Mouse (Mus musculus) kidney, postnatal 25 days (tissue): ENCODE data around the gene 1700003F12Rik.

Experiments
- DNase-seq, 2 experiments: peaks; one replicate each; pipeline ENCODE4 v3.0.0; 2021; ENCODE audit warnings: mixed read lengths in 2 of 2

The 1700003F12Rik gene

DNA sequence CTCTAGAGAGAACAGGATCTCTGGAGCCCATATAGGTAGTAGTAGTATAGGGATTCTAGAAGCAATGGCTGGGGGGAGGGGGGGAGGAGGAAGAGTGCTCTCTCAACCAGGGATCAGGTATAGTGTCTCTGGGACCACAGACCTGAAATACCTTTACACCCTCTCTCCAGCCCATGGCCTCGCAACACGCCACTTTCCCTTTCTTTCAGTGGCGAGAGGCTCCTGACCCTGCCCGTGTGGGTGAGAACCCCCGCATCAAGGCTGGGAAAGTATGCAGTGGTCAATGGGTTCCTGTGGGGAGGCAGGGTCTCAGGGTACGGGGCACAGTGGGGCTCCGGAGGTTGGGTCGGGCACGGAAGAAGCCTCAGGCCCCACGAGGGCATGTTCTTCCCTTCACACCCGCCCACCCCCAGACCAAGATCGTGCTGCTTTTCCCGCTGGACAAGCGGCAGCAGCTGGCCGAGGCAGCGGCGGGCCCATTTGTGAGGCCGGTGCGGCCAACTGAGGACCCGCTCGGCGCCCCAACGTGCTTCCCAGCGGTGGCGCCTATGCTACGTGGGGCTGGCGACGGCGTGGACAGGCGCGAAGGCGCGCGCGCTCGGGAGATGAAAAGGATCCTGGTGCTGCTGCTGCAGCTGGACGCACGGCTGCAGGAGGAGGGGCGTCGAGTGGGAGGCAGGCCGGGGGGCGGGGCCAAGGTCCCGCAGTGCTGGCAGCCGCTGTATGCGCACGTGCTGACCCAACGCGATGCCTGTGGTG is 2.4 kb downstream of the 1700003F12Rik start:
- DNase-seq: peak; percentile 69 to 83

DNA sequence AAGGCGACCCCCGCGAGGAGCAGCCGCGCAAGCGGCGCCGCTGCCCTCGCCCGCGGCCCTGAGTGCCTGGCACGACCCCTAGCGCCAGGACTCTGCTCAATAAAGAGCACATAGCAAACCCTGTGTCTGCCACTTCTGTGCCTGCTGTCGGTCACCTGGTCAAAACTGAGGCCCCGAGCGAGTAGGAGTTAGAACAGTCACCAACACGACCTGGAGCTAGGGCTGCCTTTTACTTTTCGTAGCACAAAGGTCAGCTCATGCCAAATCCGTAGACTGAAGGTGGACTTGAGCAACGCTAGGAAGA is 3.0 kb downstream of the 1700003F12Rik start:
- DNase-seq: no peak

DNA sequence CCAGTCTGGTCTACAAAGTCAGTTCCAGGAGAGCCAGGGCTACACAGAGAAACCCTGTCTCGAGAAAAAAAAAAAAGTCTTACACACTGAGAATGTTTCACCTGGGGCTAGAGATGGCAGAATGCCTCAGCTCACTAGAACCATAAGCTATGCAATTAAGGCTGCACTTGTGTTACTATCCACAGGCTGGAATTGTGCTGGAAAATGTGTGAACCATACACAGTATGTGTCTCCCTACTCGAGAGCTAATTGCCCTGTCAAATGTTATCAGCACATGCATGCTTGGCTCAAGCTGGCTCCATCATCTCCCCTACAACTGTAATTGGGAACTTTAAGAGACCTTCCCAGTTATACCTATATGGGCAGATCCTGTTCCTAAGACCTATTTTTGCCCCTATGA is 4.1 kb downstream of the 1700003F12Rik start:
- no peak for DNase-seq

DNA sequence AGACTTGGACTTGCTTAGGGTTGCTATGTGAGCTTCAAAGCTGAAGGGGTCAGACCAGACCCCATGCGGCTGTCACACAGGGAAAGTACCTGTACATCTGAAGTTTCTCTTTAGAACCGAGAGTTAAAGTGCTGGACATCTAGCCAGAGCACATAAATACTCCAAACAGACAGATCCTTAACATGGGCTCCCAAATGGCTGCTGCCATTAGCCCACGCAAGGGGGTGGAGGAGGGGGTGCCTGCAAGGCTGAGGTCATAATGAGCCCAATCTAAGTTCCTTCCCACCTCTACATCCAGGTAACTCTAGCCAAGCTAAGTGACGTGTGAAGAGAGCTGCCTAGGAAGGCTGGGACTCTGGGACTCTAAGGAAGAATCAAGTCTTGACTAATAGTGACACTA is 4.6 kb downstream of the 1700003F12Rik start, which contains the start of gene Actl10:
Gene Actl10 (plus strand): TSS at position 301 of the 400 bp plus-strand sequence.
- no peak for DNase-seq

DNA sequence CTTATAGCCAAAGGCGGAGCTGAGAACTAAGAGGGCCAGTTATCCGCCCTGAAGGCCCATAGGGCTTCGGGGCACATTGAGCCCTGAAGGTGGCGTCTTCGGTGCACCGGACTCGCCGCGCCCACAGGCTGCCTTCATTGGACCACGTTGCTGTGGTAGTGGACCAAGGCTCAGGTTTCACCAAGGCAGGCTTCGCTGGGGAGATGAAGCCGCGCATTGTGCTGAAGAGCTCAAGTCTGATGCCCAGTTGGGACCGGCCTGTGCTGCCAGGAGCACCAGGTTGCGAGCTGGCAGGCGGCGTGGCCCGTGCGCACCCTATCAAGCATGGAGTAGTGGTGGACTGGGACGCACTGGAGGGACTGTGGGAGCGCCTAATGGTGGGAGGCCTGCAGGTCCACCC is 5.0 kb downstream of the 1700003F12Rik start:
- no peak for DNase-seq

DNA sequence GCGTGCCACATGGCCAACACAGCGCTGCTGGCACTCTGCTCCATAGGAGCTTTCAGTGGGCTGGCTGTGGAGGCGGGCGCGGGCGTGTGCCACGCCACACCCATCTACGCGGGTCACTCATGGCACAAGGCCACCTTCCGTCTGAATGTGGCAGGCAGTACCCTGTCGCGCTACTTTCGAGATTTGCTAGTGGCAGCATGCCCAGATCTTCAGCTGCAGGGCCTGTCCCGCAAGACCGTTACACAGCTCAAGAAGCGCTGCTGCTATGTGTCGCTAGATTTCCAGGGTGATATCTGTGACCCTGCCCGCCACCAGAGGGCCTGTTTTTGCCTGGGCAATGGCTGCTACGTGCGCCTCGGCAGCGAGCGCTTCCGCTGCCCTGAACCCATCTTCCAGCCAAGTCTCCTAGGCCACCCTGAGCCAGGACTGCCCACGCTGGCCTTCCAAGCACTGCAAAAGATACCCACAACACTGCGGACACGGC is 5.6 kb downstream of the 1700003F12Rik start:
- DNase-seq: peak; percentile 72 to 79

DNA sequence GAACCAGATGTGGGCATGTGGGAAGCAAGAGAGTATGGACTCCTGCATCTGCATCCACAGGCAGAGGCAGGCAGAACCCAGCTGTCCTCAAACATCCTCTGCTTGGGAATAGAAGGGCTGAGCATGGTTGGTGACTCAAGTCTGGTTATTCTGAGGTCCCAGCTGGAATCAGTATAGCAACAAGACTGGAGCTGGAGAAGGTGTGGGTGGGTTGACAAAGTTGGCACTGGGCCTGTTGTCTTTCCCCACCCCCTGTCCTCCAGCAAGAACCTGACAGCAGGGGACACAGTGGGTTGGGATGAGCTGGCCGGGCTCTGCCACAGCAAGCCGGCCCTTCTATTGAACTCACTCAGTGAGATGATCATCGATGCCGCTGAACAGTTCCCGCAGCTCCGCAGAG is 8.3 kb downstream of the 1700003F12Rik start:
- no peak for DNase-seq

DNA sequence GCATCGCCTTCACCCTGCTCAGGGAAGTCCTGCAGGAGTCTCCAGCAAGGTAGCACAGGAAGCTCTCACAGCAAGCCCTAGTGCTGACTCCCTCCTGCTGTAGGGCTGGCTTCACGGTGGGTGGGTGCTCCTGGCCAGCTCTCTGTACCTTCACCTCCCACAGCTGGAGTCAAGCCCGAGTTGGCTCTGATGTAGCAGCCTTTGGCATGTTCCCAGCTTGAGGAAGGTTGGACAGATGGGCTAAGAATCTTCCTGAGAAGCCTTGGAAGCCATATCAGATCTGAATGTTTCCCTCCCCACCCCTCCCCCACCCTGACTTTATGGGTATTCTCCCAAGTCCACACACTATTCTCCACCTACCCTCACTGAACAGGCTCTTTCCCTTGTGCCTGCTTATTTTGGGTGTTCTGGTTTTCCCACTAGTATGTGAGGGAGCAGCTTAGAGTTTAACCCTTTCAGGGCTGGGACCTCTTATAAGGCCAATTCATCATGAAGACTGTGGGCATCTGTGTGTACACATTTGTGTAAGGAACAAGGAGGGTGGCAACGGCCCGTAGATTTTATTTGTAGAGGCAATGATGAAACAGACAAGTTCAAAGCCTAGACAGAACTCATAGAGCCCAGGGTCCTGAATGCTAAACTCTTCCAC is 10.4 kb downstream of the 1700003F12Rik start:
- DNase-seq: peak; percentile 46 to 73

DNA sequence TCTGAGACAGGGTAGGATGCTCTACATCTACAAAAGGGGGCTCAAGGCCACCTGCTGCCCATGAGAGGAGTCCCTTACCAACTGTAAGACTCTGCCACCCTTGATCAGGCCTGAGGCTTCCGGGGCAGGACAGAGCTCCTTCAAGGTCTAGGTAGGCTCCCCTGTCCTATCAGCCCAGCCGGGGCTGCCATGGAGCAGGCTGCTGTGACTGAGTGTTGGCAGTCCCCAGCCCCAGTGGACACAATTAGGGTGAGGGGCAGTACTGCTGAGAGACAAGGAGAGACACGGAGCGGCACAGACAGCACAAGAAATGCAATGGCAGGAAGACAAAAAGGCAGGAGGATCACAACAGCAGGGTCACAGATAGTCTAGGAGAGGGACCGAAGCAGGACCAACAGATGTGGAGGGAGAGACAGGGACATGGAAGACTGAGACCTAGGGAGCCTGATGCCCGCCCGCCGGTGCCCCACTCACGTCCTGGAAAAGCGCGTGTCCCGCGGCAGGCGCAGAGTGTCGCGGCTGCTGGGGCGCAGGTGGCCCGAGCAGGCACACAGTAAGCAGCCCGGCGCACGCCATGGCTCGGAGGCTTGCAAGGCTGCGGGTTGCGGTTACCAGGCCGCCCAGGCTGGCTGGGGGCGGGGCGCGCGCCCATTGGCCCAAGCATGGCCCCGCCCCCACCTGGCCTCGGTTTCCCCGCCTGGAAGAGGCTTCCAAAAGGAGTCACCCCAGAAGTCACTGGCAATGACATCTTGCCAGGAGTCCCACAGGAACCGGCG is 11.6 kb downstream of the 1700003F12Rik start, which contains the start of gene Necab3:
Gene Necab3 (minus strand): TSS at position 627 of the 776 bp plus-strand sequence.
- DNase-seq: peak in 1 of 2 experiments; percentile 33

DNA sequence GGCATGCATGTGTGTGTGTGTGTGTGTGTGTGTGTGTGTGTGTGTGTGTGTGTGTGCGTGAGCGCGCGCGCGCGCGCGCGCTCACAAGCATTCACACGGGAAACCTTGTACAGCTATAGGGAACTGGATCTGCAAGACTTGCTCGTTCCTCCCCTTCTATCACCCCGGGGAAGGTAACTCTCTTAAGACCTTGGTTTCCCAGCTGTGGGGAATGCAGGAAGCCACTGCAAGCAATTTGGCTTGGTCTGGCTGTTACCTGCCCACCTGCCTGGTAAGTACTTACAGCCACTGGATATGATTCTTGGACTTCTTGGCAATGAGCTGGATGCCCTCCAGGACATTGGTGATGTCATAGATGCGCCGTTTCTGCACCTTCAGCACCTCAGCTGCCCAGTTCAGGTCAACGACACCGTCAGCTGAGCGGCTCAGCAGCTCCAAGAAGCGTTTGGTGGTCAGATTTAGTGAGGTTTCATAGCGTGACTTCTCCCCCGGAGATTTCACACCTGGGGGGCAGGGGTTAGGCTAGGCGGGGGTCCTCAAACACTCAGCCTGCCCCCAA is 16.8 kb downstream of the 1700003F12Rik start:
- peak; percentile 75 to 88 for DNase-seq

DNA sequence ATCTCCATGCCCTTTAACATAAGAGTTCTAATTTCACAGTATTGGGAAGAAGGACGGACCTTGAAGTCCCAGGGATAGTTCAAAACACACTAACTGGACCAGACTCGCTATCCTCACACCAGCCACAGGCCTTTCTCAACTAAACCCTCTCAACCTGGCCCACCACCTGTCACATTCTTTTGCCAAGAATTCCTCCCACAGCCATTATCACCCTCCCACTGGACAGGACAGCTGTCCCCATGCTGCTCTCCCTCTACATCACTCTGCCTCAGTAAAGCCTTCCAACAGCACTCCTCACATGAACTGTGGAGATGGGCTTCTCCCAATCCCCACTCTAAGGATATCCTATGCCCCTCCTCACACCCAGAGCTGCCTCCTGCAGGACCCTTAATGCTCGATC is 18.7 kb downstream of the 1700003F12Rik start:
- no peak for DNase-seq

DNA sequence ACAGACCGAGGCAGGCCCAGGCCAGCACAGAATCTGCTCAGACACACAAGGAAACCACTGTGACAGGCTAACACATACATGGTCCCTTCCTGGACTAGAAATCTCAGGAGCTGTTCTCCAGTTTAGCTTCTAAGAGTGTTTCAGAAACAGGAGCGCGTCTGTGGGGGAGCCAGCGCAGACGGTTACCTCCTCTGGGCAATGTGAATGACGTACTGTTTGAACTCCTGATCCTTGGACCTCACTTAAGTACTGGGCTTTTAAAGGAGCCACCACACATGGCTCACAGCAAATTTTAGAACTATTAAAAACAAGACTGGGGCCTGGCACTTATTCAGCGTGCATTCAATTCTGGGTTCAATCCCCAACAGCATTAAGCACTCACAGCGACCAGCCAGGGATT is 19.8 kb downstream of the 1700003F12Rik start:
- DNase-seq: peak; percentile 42 to 68

DNA sequence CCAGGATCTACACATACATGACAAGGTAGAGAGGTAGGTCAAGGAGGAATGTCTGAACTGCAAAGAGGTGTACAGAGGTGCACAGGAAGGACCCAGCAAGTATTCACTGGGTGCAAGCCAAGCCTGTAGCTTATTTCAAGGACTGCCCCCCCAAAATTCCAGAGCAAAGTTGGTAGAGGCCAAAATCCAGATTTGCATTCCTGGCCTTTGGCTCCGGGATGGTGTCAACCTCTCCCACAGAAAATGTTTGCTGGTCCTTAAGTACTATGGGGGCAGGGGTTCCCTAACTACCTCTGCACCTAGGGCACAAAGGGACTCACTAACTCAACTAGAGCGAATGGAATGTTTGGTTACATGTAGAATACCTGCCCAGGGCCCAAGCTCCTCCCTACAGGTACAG is 20.9 kb downstream of the 1700003F12Rik start:
- DNase-seq: no peak

DNA sequence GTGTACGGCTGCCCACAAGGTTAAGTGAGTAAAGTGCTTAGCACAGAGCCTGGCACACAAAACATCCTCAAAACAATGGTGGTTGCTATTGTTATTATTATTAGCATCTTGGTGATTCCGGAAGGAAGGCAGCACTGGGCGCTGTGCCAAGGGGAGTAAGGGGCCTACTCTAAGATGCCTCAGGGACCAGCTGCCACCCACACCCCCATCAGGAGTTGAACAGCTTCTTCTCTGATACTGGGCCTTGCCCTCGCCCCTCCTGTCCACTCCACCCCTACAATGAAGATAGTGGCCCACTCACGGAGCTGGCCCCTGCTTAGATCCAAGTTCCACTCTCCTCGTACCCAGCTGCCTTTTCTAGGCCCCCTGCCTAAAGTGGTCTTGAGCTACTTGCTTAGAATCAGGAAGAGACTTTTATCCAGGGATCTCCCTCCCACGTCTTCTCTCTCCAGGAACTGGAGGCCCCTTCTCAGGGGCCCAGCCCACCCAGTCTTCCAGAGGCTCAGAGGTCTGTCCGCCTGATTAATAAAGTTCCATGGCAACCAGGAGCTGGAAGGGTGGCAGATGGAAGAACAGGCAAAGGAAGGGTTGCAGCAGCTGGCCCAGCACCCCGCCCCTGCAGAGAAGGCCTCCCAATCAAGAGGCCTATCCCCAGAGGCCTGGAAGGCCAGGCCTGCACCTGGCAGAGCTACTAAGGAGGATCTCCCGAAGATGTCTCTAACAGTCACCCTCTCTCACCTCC is 21.6 kb downstream of the 1700003F12Rik start:
- DNase-seq: no peak

DNA sequence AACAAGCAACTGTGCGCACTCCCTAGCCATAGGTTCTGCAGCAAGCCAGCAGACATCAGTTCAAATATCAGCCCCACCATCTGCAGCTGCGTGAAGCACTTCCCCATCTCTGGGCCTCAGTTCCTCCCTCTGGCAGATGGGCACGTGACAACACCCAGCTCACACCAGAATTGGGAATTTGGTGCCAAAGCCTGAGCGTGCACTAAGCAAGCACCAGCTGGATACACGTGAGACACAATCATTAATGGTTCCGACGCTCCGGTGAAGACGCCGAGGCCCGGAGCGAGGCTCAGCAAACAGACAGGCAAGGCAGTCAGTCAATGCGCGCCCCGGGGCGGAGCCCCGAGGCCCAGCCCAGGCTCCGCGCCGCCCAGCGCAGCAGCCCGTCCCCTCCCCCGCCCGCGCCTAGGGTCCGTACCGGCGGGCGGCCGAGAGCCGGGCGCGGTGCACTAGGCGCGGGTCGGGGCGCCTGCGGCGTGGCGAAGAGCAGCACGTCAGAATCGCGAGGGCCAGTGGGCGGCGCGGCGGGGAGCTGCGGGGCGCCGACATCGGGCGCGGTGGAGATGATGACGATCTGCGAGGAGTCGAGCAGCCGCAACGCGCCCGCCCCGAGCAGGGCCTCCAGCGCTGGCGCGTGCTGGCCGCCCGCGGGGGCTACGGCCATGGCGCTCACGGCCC is 22.3 kb downstream of the 1700003F12Rik start:
- peak; percentile 63 to 80 for DNase-seq

DNA sequence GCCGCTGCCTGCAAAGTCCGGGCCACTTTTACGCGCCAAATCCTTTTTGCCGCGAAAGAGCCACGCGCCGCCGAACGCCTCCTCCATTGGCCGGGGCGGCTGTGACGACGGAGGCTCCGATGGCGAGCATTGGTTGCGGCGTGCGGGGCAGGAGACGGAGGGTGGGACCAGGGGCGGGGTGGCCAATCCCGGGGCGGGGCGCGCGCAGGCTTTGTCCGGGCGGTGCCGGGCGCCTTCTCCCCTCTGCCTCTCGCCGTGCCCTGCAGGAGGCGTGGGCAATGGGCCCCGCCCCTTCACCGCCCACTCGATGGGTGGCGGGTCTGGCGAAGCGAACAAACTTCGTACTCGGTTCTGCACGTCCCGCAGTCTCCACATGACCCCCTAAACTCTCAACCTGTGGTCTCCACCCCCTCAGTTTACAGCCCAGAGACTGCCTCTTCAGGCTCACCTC is 23.0 kb downstream of the 1700003F12Rik start, which contains the start of gene E2f1:
Gene E2f1 (minus strand): TSS at position 57 of the 451 bp plus-strand sequence.
- peak; percentile 95 to 98 for DNase-seq

DNA sequence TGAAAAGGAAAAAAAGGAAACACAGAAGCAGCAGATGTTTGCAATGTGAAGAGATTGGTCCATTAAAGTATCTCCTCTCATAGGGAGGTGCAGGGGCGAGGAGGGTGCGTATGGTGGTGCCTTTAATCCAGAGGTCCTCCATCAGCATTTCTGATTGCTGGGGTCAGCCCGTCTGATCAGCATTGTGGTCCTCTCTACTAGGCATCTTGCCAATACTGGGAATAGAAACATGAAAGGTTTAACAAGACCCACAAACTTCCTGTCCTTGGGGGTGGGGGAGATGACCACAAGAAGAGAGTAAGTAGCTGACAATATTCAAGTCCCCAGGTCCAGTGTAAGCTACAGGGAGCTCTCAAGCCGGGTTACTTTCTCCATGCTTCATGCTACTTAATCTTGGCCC is 23.8 kb downstream of the 1700003F12Rik start:
- no peak for DNase-seq

DNA sequence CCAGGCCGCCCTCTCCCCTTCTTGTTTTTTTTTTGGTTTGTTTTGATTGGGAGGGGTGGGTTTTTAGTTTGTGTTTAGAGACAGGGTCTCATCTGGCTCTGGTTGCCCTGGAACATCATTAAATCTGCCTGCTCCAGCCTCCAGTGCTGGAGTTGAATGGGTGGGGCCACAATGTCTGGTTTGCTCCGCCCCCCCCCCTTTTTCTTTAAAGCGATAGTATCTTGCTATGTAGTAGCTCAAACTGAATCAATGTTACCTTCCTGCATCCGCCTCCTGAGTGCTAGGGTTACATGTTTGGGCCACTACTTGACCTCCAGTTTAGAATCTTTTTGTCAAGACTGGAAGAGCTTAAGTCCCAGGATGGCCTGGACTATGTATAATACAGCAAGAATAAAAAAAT is 24.4 kb downstream of the 1700003F12Rik start:
- DNase-seq: no peak

DNA sequence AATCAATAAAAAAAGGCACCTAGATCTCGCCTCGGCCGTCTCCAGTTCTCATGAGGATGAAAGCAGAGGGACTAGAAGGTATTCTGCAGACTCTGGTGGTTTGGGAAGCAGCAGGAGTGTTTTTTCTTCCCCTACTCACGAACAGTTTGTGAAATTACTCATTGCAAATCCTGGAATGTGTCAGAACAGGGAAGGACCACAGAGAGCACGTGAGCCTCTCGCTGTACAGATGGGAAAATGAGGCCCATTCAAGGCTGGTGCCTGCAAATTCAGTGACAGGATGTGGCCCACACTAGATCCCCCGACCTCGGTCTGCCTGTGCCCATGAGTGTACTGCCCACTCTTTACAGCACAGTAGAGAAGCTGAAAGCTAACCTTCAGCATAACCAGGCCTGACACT is 25.1 kb downstream of the 1700003F12Rik start:
- no peak for DNase-seq

DNA sequence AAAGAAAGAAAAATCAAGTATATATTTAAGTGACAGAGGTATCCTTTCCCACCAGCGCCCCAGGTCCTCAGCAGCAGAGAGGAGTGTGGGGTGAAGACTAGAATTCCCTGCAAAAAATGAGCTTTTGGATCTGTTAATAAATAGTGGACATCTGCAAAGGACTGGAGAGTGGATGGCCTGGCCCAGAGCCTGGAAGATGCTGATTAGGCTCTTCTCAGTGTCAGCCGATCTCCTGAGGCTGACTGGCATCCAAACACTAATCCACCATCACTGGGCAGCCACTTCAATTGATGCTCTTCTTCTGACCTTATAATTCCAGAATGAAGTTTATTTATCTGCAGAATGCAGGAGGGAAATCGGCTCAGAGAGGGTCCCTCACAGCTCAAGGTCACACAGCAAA is 26.1 kb downstream of the 1700003F12Rik start:
- DNase-seq: no peak

DNA sequence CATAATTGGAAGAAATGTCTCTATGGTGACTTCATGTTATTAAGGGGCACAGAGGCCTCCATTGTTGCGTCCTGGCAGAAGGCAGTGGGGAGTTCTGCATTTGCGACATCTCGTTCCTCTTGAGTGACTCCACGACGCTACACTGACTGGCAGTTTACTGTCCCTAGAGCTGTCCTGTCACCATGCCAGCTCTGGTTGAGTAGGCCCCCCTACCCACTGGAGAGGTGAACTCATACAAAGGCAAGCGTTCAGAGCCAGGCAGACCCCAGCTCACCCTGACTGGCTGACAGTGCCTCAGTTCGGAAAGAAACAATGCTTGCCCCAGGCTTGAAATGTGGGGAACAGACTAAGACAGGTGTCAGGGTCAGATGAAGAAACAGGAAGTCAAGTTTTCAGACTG is 27.4 kb downstream of the 1700003F12Rik start:
- no peak for DNase-seq
